Mouse (Mus musculus): ENCODE results near the gene Gpbp1.
A peak's percentile ranks its signal among the peaks of the same experiment; 100 is the strongest.

Gpbp1 gene

DNA sequence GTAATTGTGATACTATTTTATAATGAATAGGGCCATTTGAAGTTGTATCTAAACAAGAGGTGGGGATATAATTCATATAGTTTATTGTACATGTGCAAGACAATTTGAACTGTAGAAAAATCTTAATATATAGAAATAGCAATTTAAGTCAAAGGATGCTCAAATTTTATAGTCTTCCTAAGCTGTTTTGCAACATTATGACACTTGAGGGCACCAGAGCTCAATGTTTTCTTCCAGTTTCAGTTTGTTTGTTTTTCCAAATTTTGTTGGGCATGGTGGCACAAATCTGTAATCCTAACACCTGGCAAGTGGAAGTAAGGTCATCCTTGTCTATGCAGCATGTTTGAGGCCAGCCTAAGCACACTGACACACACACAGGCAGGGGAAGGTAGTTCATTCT, 68.6 kb downstream of the Gpbp1 start:
- H3K9me3 ChIP-seq (ENCODE audit: low read length) = no peaks in the 10 kb centered on the region
- H3K36me3 ChIP-seq (ENCODE audit: insufficient read depth, low read length) = peaks cover 33% of the 10 kb centered on the region
- H3K4me3 ChIP-seq (replicated peaks; ENCODE audit: low read length) = no peak overlapping the region
- TF ChIP-seq CTCF (conservative IDR thresholded peaks at IDR 0.05; ENCODE audit: low read length) = no peak
- TF ChIP-seq POU5F1 (IDR thresholded peaks at IDR 0.05; ENCODE audit: borderline replicate concordance, low read length) = no peak
- no peak for TF ChIP-seq NANOG (IDR thresholded peaks at IDR 0.05; ENCODE audit: borderline replicate concordance, low read length)
- peaks cover 12% of the 10 kb centered on the region for H3K4me1 ChIP-seq (replicated peaks; ENCODE audit: low read depth, low read length)
- H3K27me3 ChIP-seq (ENCODE audit: insufficient read depth, low read length) = no peaks in the 10 kb centered on the region

DNA sequence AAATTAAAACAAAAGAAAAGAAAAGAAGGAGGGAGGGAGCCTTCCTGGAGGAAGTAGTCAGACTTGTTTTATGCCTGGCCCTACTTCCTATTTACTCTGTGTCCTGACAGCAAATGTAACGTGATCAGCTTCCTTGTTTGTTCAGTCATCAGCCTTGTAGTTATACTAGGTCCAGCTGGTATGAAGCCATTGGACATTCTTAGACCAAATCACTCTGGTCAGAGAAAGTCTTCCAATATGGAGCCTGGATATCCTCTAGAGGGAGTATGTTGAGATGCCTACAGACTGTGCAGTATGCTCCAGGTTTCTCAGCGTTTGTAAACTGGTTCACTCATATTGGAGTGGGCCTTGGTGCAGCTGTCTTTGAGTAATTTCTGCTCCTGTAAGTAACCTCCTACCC, 71.8 kb downstream of the Gpbp1 start:
- H3K4me1 ChIP-seq (replicated peaks; ENCODE audit: low read depth, low read length) = peaks cover 12% of the 10 kb centered on the region
- TF ChIP-seq CTCF (conservative IDR thresholded peaks at IDR 0.05; ENCODE audit: low read length) (no peak), POU5F1 (IDR thresholded peaks at IDR 0.05; ENCODE audit: borderline replicate concordance, low read length) (no peak), NANOG (IDR thresholded peaks at IDR 0.05; ENCODE audit: borderline replicate concordance, low read length) (no peak)
- H3K36me3 ChIP-seq (ENCODE audit: insufficient read depth, low read length) = peaks cover 20% of the 10 kb centered on the region
- H3K27me3 ChIP-seq (ENCODE audit: insufficient read depth, low read length) = no peaks in the 10 kb centered on the region
- no peak overlapping the region for H3K4me3 ChIP-seq (replicated peaks; ENCODE audit: low read length)
- no peaks in the 10 kb centered on the region for H3K9me3 ChIP-seq (ENCODE audit: low read length)

DNA sequence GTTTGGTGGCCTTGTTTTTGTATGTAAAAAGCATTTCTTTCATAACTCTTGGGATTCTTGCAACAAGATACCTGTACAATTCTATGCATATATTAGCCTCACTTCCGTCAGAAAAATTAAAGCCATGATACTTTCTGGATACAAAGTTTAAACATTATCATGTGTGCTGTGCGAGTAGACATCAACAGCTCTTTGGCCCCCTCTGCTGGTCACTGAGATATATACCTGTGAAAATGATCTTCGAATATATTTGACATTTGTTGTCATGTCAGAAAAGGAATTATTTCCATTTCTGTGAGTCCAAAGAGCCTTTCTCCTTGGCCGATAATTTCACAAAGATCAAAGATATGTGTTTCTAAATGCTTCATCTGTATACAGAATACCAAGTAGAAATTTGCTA, 76.8 kb downstream of the Gpbp1 start:
- H3K27me3 ChIP-seq (ENCODE audit: insufficient read depth, low read length) = 0 out of 2 replicates have a peak, but pooled peaks cover 2% of the 10 kb centered on the region
- H3K4me1 ChIP-seq (replicated peaks; ENCODE audit: low read depth, low read length) = no peaks in the 10 kb centered on the region; the same call in 1 of the 2 replicates
- no peaks in the 10 kb centered on the region for H3K9me3 ChIP-seq (ENCODE audit: low read length)
- H3K36me3 ChIP-seq (ENCODE audit: insufficient read depth, low read length) = no peaks in the 10 kb centered on the region
- TF ChIP-seq NANOG (IDR thresholded peaks at IDR 0.05; ENCODE audit: borderline replicate concordance, low read length) (no peak), CTCF (conservative IDR thresholded peaks at IDR 0.05; ENCODE audit: low read length) (peak; percentile 59)
- H3K4me3 ChIP-seq (replicated peaks; ENCODE audit: low read length) = no peak overlapping the region

DNA sequence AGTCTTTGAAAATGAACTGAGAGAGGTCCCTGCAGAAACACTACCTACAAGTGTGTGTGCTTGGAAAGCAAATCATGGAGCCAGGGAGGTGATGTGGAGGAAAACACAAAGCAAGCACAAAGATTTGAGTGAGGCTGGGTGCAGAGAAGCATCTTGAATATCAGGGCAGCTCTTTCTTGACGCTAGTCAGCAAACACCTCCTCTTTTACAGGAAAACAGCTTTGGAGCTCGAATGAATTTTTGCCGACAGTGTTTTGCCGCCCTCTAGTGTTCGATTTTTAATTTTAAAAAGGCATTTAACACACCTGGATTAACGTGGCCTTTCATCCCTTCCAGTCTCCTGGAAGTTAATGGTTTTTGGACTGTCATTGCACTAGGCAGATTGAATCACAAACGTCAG, 79.1 kb downstream of the Gpbp1 start:
- TF ChIP-seq CTCF (conservative IDR thresholded peaks at IDR 0.05; ENCODE audit: low read length) = peak; percentile 70
- TF ChIP-seq POU5F1 (IDR thresholded peaks at IDR 0.05; ENCODE audit: borderline replicate concordance, low read length) = no peak
- Histone ChIP-seq H3K36me3 (ENCODE audit: insufficient read depth, low read length) (no peaks in the 10 kb centered on the region), H3K4me3 (replicated peaks; ENCODE audit: low read length) (no peak overlapping the region), H3K4me1 (replicated peaks; ENCODE audit: low read depth, low read length) (peaks cover 4% of the 10 kb centered on the region), H3K27me3 (ENCODE audit: insufficient read depth, low read length) (0 out of 2 replicates have a peak, but pooled peaks cover 2% of the 10 kb centered on the region), H3K9me3 (ENCODE audit: low read length) (no peaks in the 10 kb centered on the region)

DNA sequence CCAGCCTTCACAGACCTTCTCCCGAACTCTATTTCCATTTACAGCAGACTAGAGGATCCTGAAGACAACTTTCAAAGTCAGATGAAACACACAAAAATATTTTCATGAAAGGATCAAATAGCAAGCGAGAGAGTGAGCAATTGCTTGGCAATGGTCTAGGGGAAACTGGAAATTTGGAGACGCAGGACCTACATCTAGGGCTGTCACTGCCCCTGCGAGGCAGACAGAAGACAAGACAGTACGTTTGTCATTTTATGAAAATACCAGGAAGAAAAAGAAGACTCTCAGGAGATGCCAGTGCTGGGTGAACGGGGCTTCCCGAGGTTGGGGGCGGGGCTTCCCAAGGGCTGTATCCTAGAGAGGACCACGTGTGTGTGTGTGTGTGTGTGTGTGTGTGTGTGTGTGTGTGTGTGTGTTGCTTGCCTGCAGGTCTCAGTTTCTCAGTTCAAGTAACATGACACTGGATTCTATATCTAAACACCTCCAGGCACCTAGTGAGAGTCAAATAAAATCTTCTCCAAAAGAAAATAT, 83.0 kb downstream of the Gpbp1 start:
- H3K4me1 ChIP-seq (replicated peaks; ENCODE audit: low read depth, low read length) = peaks cover 4% of the 10 kb centered on the region
- H3K36me3 ChIP-seq (ENCODE audit: insufficient read depth, low read length) = no peaks in the 10 kb centered on the region
- TF ChIP-seq POU5F1 (IDR thresholded peaks at IDR 0.05; ENCODE audit: borderline replicate concordance, low read length) (no peak), CTCF (conservative IDR thresholded peaks at IDR 0.05; ENCODE audit: low read length) (no peak), NANOG (IDR thresholded peaks at IDR 0.05; ENCODE audit: borderline replicate concordance, low read length) (no peak)
- H3K9me3 ChIP-seq (ENCODE audit: low read length) = no peaks in the 10 kb centered on the region
- no peak overlapping the region for H3K4me3 ChIP-seq (replicated peaks; ENCODE audit: low read length)
- 0 out of 2 replicates have a peak, but pooled peaks cover 2% of the 10 kb centered on the region for H3K27me3 ChIP-seq (ENCODE audit: insufficient read depth, low read length)

DNA sequence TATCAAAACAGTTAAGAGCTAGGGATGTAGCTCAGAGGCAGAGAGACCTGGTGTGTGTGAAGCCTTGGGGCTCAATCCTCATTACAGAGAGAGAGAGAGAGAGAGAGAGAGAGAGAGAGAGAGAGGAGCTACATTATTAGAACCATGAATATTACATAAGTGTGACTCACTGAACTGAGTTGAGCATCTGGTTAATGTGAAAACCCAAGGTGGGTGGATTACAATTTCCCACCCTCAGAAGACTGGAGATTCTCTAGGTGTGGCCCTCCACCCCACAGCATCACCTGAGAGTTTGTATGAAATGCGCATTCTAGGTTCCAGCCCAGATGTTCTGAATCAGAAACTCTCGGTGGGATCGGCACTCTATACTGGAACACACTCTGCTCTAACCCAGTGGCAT, 84.0 kb downstream of the Gpbp1 start:
- H3K4me1 ChIP-seq (replicated peaks; ENCODE audit: low read depth, low read length) = peaks cover 4% of the 10 kb centered on the region

DNA sequence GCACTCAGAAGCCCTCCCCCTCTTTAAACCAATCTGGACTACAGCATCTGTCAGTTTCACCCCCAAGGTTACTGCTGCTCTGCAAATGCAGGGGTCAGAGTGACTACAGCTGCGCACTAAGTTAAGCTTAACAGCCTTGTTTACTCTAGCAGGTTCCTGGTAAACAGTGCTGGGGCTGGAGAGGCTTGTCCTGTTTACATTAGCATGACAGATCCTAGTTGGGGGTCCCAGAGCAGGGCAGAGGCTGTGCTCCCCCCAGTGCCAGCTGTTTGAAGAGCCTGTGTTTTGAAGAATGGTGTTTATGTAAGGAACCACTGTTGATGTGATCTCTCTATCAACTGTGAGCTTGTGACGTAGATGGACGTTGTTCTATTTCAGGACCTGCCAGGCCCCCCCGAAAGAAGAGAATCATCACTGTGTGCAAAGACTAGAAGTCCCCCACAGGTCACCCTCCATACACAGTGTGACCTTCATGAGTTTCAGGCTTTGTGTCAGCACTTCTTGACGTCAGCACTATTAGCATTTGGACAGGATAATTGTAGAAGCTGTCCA, 92.2 kb downstream of the Gpbp1 start:
- Histone ChIP-seq H3K4me3 (replicated peaks; ENCODE audit: low read length) (no peak overlapping the region), H3K9me3 (ENCODE audit: low read length) (no peaks in the 10 kb centered on the region), H3K27me3 (ENCODE audit: insufficient read depth, low read length) (peaks cover 6% of the 10 kb centered on the region; the same call in 1 of the 2 replicates), H3K4me1 (replicated peaks; ENCODE audit: low read depth, low read length) (peaks cover 44% of the 10 kb centered on the region), H3K36me3 (ENCODE audit: insufficient read depth, low read length) (no peaks in the 10 kb centered on the region)
- TF ChIP-seq NANOG (IDR thresholded peaks at IDR 0.05; ENCODE audit: borderline replicate concordance, low read length) (no peak; the same call in 1 of the 2 replicates), CTCF (conservative IDR thresholded peaks at IDR 0.05; ENCODE audit: low read length) (no peak), POU5F1 (IDR thresholded peaks at IDR 0.05; ENCODE audit: borderline replicate concordance, low read length) (no peak)

More for the DNA sequence above, 84.0 kb downstream of the Gpbp1 start:
- H3K27me3 ChIP-seq (ENCODE audit: insufficient read depth, low read length) = 0 out of 2 replicates have a peak, but pooled peaks cover 2% of the 10 kb centered on the region
- H3K4me3 ChIP-seq (replicated peaks; ENCODE audit: low read length) = no peak overlapping the region
- H3K36me3 ChIP-seq (ENCODE audit: insufficient read depth, low read length) = no peaks in the 10 kb centered on the region
- H3K9me3 ChIP-seq (ENCODE audit: low read length) = no peaks in the 10 kb centered on the region
- TF ChIP-seq POU5F1 (IDR thresholded peaks at IDR 0.05; ENCODE audit: borderline replicate concordance, low read length) (no peak), CTCF (conservative IDR thresholded peaks at IDR 0.05; ENCODE audit: low read length) (no peak), NANOG (IDR thresholded peaks at IDR 0.05; ENCODE audit: borderline replicate concordance, low read length) (no peak)

DNA sequence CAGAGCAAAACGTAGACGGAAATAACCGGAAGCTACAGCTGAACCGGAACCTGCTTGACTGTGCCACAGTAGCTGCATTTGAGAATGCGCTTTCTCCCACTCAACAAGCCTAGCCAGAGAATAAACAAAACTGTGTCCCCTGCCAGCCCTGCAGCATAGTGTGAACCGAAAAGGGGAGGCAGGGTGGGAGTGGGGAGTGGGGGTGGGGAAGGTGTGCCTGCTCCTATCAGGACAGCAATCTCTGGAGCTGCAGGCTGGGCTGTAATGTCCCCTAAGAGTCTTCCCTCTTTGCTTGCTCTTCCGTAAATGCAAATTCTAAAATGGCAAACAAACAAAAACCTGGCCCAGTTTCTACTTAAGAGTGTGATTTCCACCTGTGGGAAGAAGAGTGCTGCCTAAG, 92.8 kb downstream of the Gpbp1 start:
- TF ChIP-seq POU5F1 (IDR thresholded peaks at IDR 0.05; ENCODE audit: borderline replicate concordance, low read length) (no peak), NANOG (IDR thresholded peaks at IDR 0.05; ENCODE audit: borderline replicate concordance, low read length) (no peak), CTCF (conservative IDR thresholded peaks at IDR 0.05; ENCODE audit: low read length) (no peak)

DNA sequence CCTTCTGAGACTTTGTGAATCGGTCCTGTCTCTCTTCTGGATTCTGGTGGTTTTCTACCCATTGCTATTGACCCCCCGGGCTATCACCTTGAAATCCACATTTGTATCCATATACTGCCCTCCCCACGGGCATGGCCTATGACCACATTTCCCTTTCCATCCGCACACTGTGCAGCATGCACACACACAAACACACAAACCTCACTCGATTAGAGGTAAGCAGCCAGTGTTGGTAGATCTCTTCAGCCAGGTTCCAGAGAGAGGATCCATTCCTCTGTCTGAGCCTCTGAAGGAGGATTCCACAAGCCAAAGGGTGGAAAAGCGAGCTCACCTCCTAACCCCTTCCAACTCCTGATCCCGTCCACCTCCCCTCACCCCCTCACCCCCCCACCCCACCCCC, 94.4 kb downstream of the Gpbp1 start:
- H3K9me3 ChIP-seq (ENCODE audit: low read length) = no peaks in the 10 kb centered on the region
- no peak overlapping the region for H3K4me3 ChIP-seq (replicated peaks; ENCODE audit: low read length)
- peaks cover 6% of the 10 kb centered on the region; the same call in 1 of the 2 replicates for H3K27me3 ChIP-seq (ENCODE audit: insufficient read depth, low read length)
- peaks cover 44% of the 10 kb centered on the region for H3K4me1 ChIP-seq (replicated peaks; ENCODE audit: low read depth, low read length)
- H3K36me3 ChIP-seq (ENCODE audit: insufficient read depth, low read length) = no peaks in the 10 kb centered on the region
- TF ChIP-seq POU5F1 (IDR thresholded peaks at IDR 0.05; ENCODE audit: borderline replicate concordance, low read length) (no peak), CTCF (conservative IDR thresholded peaks at IDR 0.05; ENCODE audit: low read length) (no peak), NANOG (IDR thresholded peaks at IDR 0.05; ENCODE audit: borderline replicate concordance, low read length) (no peak)

More for the DNA sequence above, 92.8 kb downstream of the Gpbp1 start:
- Histone ChIP-seq H3K4me3 (replicated peaks; ENCODE audit: low read length) (0 out of 2 replicates have a peak overlapping the region, but pooled peaks have one; percentile 4), H3K4me1 (replicated peaks; ENCODE audit: low read depth, low read length) (peaks cover 44% of the 10 kb centered on the region), H3K9me3 (ENCODE audit: low read length) (no peaks in the 10 kb centered on the region), H3K27me3 (ENCODE audit: insufficient read depth, low read length) (peaks cover 6% of the 10 kb centered on the region; the same call in 1 of the 2 replicates), H3K36me3 (ENCODE audit: insufficient read depth, low read length) (no peaks in the 10 kb centered on the region)
